11 mouse cellular contexts compared by ENCODE assay signal in the genomic region with DNA sequence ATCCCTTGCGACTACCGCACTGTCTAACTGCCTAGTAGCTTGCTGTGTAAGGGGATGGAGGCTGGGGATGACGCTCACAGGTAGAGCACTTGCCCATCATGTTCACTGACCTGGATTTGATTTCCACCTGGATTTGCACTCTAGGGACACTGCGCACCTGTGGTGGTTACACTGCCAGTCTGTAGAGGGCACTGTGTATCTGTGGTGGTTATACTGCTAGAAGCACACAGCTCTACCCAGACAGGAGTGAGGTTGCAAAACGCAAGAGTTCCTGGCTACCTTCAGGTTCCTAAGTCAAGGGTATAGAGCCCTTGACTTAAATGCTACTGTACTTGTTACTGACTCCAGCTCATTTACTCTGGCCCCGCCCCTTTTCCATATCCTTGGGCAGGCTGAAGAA. TPM values are rescaled to one million over a fixed set of nuclear protein-coding genes. Genes with fewer than 3 reads are reported as not detected.
DNase-seq lines count a peak whose midpoint lies in the region; ATAC-seq and TF ChIP-seq lines count a peak whose summit lies in the region.
"Had no signal": no experiment of that assay in that cellular context is flagged by ENCODE, and none has a peak within 500 bp of the region (broad histone marks: within the 10 kb centered on the region; RNA-seq: fewer than 3 reads in every experiment).

No protein-coding gene starts in this region.

- H3K4me2 ChIP-seq in kidney, postnatal 0 days (ENCODE audit: low read length): no peak overlapping the region
- no peak overlapping the region for H3K4me2 ChIP-seq in kidney, embryonic 14.5 days (replicated peaks; ENCODE audit: low read depth, low read length)
- H3K4me2 ChIP-seq: liver, embryonic 13.5 days had no signal

- H3K9me3 ChIP-seq in kidney, postnatal 0 days (replicated peaks; ENCODE audit: low read length): no peaks in the 10 kb centered on the region
- H3K9me3 ChIP-seq in kidney, embryonic 14.5 days (ENCODE audit: control insufficient read depth, low read length): no peaks in the 10 kb centered on the region
- H3K9me3 ChIP-seq: liver, embryonic 13.5 days had no signal

- H3K36me3 ChIP-seq in kidney, postnatal 0 days (ENCODE audit: insufficient read depth, low read length): peaks cover 15% of the 10 kb centered on the region
- peaks cover 27% of the 10 kb centered on the region for H3K36me3 ChIP-seq in kidney, embryonic 14.5 days (ENCODE audit: control insufficient read depth, insufficient read depth, low read length)

- no peak for ATAC-seq in kidney, postnatal 0 days (replicated peaks; ENCODE audit: low FRiP score, low read depth)
- no peak for ATAC-seq in kidney, embryonic 14.5 days (ENCODE audit: low FRiP score, low TSS enrichment)

- no peaks in the 10 kb centered on the region for H3K27me3 ChIP-seq in kidney, postnatal 0 days (ENCODE audit: insufficient read depth, low read length)
- no peaks in the 10 kb centered on the region for H3K27me3 ChIP-seq in kidney, embryonic 14.5 days (ENCODE audit: control insufficient read depth, insufficient read depth, low read length)
- H3K27me3 ChIP-seq: liver, embryonic 13.5 days had no signal

- no peak overlapping the region for H3K27ac ChIP-seq in kidney, postnatal 0 days
- H3K27ac ChIP-seq in kidney, embryonic 14.5 days (ENCODE audit: low read depth, low read length): no peak overlapping the region
- H3K27ac ChIP-seq: liver, embryonic 13.5 days had no signal

- peaks cover 11% of the 10 kb centered on the region; the same call in 1 of the 2 replicates for H3K4me1 ChIP-seq in kidney, postnatal 0 days (replicated peaks; ENCODE audit: insufficient read depth, low read length)
- peaks cover 19% of the 10 kb centered on the region for H3K4me1 ChIP-seq in kidney, embryonic 14.5 days (ENCODE audit: control insufficient read depth, insufficient read depth, low read length)

- WGBS in kidney, postnatal 0 days: 90% methylated on average over 6 of the region's 6 CpGs
- WGBS in kidney, embryonic 14.5 days: 86% methylated on average over 6 of the region's 6 CpGs

- TF ChIP-seq CTCF in kidney, postnatal 0 days (IDR thresholded peaks at IDR 0.05; ENCODE audit: low read depth): peak; percentile 59

- no peak for DNase-seq in kidney, postnatal 0 days (ENCODE audit: low spot score)
- DNase-seq in thymus, postnatal 4 days: peak; percentile 28
- no peak for DNase-seq in thymus, adult 18-20 months
- DNase-seq in induced T-regulatory cell, adult 2 months (ENCODE audit: low read depth): peak; percentile 30
- DNase-seq in adrenal gland, postnatal 14 days: no peak
- no peak for DNase-seq in Muller cell, postnatal 12 days (ENCODE audit: inconsistent ontology term)
- no peak for DNase-seq in urinary bladder, adult 2 months (ENCODE audit: low spot score)
- DNase-seq: kidney, adult 11 months; liver, embryonic 13.5 days had no signal

- no peak overlapping the region for H3K9ac ChIP-seq in kidney, postnatal 0 days (ENCODE audit: low read depth, low read length)
- H3K9ac ChIP-seq in kidney, embryonic 14.5 days (ENCODE audit: low read depth, low read length): no peak overlapping the region
- H3K9ac ChIP-seq: liver, embryonic 13.5 days had no signal

- H3K4me3 ChIP-seq in kidney, postnatal 0 days (replicated peaks; ENCODE audit: low read depth, low read length): no peak overlapping the region
- no peak overlapping the region for H3K4me3 ChIP-seq in kidney, embryonic 14.5 days (ENCODE audit: low read length)
- H3K4me3 ChIP-seq: erythroblast, embryonic 14.5 days; liver, embryonic 13.5 days had no signal

RNA-seq across cellular contexts. Expression of gene Arl3, which starts 34.8 kb away (rescaled TPM):
- 96.6 and 105 TPM in 2 replicates for polyA plus RNA-seq in kidney, postnatal 0 days (2015; fragmentation: Nextera tagmentation; extraction: Ambion mirVana)
- 98.3 and 182 TPM in 2 replicates for polyA plus RNA-seq in kidney, embryonic 14.5 days (2014; fragmentation: Nextera tagmentation; extraction: Ambion mirVana)
- 57.0 and 60.7 TPM in 2 replicates for total RNA-seq in adrenal gland, postnatal 14 days (2021)
- polyA plus RNA-seq in urinary bladder, adult 2 months (2012; rRNA removed): 93.7 and 103 TPM in 2 replicates

RNA-seq across cellular contexts. Expression of gene Sfxn2, which starts 35.0 kb away (rescaled TPM):
- 47.1 and 50.0 TPM in 2 replicates for polyA plus RNA-seq in kidney, postnatal 0 days (2015; fragmentation: Nextera tagmentation; extraction: Ambion mirVana)
- 18.1 and 25.1 TPM in 2 replicates for polyA plus RNA-seq in kidney, embryonic 14.5 days (2014; fragmentation: Nextera tagmentation; extraction: Ambion mirVana)
- 11.5 and 12.7 TPM in 2 replicates for total RNA-seq in adrenal gland, postnatal 14 days (2021)
- 5.8 and 7.5 TPM in 2 replicates for polyA plus RNA-seq in urinary bladder, adult 2 months (2012; rRNA removed)

RNA-seq across cellular contexts. Expression of gene Trim8, which starts 36.7 kb away (rescaled TPM):
- polyA plus RNA-seq in kidney, postnatal 0 days (2015; fragmentation: Nextera tagmentation; extraction: Ambion mirVana): 27.8 and 30.5 TPM in 2 replicates
- polyA plus RNA-seq in kidney, embryonic 14.5 days (2014; fragmentation: Nextera tagmentation; extraction: Ambion mirVana): 28.3 and 35.6 TPM in 2 replicates
- total RNA-seq in adrenal gland, postnatal 14 days (2021): 39.3 and 44.9 TPM in 2 replicates
- polyA plus RNA-seq in urinary bladder, adult 2 months (2012; rRNA removed): 17.2 and 25.2 TPM in 2 replicates

Comparison
In these comparisons a context has a peak if more than half of its experiments do, and no peak if none do; other contexts are left out.
1. DNase-seq: peak in thymus, postnatal 4 days (single experiment) and induced T-regulatory cell, adult 2 months (single experiment); none in kidney, postnatal 0 days (single experiment), thymus, adult 18-20 months (0 of 2), adrenal gland, postnatal 14 days (single experiment), Muller cell, postnatal 12 days (single experiment) and urinary bladder, adult 2 months (single experiment).